Mouse (Mus musculus): ENCODE results near the gene Lsamp.

Gene Lsamp

GRCm38 (mm10) chr16:41131053-41131452 lies 1146.9 kb downstream of the Lsamp start:
- DNase-seq (ENCODE audit: extremely low read depth, low read depth, low spot score), result no peak

- no peak for DNase-seq (ENCODE audit: extremely low read depth, low read depth, low spot score)
Observed at GRCm38 (mm10) chr16:41172839-41173238, 1188.7 kb downstream of the Lsamp start.

GRCm38 (mm10) chr16:41179557-41179956 lies 1195.4 kb downstream of the Lsamp start:
- DNase-seq (ENCODE audit: extremely low read depth, low read depth, low spot score), result no peak

GRCm38 (mm10) chr16:41180867-41181266 lies 1196.7 kb downstream of the Lsamp start:
- no peak for DNase-seq (ENCODE audit: extremely low read depth, low read depth, low spot score)

GRCm38 (mm10) chr16:41210055-41210454 lies 1225.9 kb downstream of the Lsamp start:
- DNase-seq (ENCODE audit: extremely low read depth, low read depth, low spot score), result no peak

- DNase-seq (ENCODE audit: extremely low read depth, low read depth, low spot score), result no peak
Observed at GRCm38 (mm10) chr16:41235829-41236228, 1251.7 kb downstream of the Lsamp start.

- peak; percentile 16 for DNase-seq (ENCODE audit: extremely low read depth, low read depth, low spot score)
Observed at GRCm38 (mm10) chr16:41242841-41243240, 1258.7 kb downstream of the Lsamp start.

GRCm38 (mm10) chr16:41244711-41245110 lies 1260.5 kb downstream of the Lsamp start:
- no peak for DNase-seq (ENCODE audit: extremely low read depth, low read depth, low spot score)

GRCm38 (mm10) chr16:41258145-41259035 lies 1274.2 kb downstream of the Lsamp start:
- no peak for DNase-seq (ENCODE audit: extremely low read depth, low read depth, low spot score)

- DNase-seq (ENCODE audit: extremely low read depth, low read depth, low spot score), result no peak
Observed at GRCm38 (mm10) chr16:41275999-41276671, 1292.0 kb downstream of the Lsamp start.

- no peak for DNase-seq (ENCODE audit: extremely low read depth, low read depth, low spot score)
Observed at GRCm38 (mm10) chr16:41317992-41318391, 1333.8 kb downstream of the Lsamp start.

GRCm38 (mm10) chr16:41343431-41343830 lies 1359.3 kb downstream of the Lsamp start:
- no peak for DNase-seq (ENCODE audit: extremely low read depth, low read depth, low spot score)

GRCm38 (mm10) chr16:41365138-41365537 lies 1381.0 kb downstream of the Lsamp start:
- DNase-seq (ENCODE audit: extremely low read depth, low read depth, low spot score), result no peak

GRCm38 (mm10) chr16:41383702-41384101 lies 1399.5 kb downstream of the Lsamp start:
- DNase-seq (ENCODE audit: extremely low read depth, low read depth, low spot score), result no peak

- DNase-seq (ENCODE audit: extremely low read depth, low read depth, low spot score), result no peak
Observed at GRCm38 (mm10) chr16:41384288-41384687, 1400.1 kb downstream of the Lsamp start.

GRCm38 (mm10) chr16:41408850-41409249 lies 1424.7 kb downstream of the Lsamp start:
- DNase-seq (ENCODE audit: extremely low read depth, low read depth, low spot score), result no peak

- DNase-seq (ENCODE audit: extremely low read depth, low read depth, low spot score), result no peak
Observed at GRCm38 (mm10) chr16:41410671-41411070, 1426.5 kb downstream of the Lsamp start.

- no peak for DNase-seq (ENCODE audit: extremely low read depth, low read depth, low spot score)
Observed at GRCm38 (mm10) chr16:41417363-41417762, 1433.2 kb downstream of the Lsamp start.

GRCm38 (mm10) chr16:41467391-41467790 lies 1483.2 kb downstream of the Lsamp start:
- no peak for DNase-seq (ENCODE audit: extremely low read depth, low read depth, low spot score)

GRCm38 (mm10) chr16:41478694-41479093 lies 1494.5 kb downstream of the Lsamp start:
- no peak for DNase-seq (ENCODE audit: extremely low read depth, low read depth, low spot score)

GRCm38 (mm10) chr16:41481832-41482231 lies 1497.7 kb downstream of the Lsamp start:
- no peak for DNase-seq (ENCODE audit: extremely low read depth, low read depth, low spot score)

GRCm38 (mm10) chr16:41510915-41511552 lies 1526.9 kb downstream of the Lsamp start:
- DNase-seq (ENCODE audit: extremely low read depth, low read depth, low spot score), result no peak
